Mouse (Mus musculus) heart, adult 9 months (tissue): ENCODE measurements around the gene CN725425.

Experiments used
- DNase-seq, 2 experiments: peaks; one replicate each; pipeline ENCODE4 v3.0.0; 2022; ENCODE audit warnings: low spot score in 2 of 2

CN725425 gene

GRCm38 (mm10) chr15:91206518-91206917, 7.2 kb downstream of the CN725425 start:
- no peak for DNase-seq

- no peak for DNase-seq
These were observed 38.0 kb downstream of the CN725425 start for GRCm38 (mm10) chr15:91237294-91237693.

GRCm38 (mm10) chr15:91240683-91241335, 41.5 kb downstream of the CN725425 start:
- no peak for DNase-seq

- no peak for DNase-seq
These were observed 51.5 kb downstream of the CN725425 start for GRCm38 (mm10) chr15:91250815-91251214.

GRCm38 (mm10) chr15:91251544-91252408, 52.5 kb downstream of the CN725425 start:
- no peak for DNase-seq

GRCm38 (mm10) chr15:91252956-91253355, 53.7 kb downstream of the CN725425 start:
- DNase-seq = no peak

GRCm38 (mm10) chr15:91255308-91255707, 56.0 kb downstream of the CN725425 start:
- DNase-seq = no peak

- no peak for DNase-seq
These were observed 57.8 kb downstream of the CN725425 start for GRCm38 (mm10) chr15:91257140-91257539.

GRCm38 (mm10) chr15:91260578-91260977, 61.3 kb downstream of the CN725425 start:
- no peak for DNase-seq

GRCm38 (mm10) chr15:91263926-91264325, 64.6 kb downstream of the CN725425 start:
- DNase-seq = no peak

- no peak for DNase-seq
These were observed 69.2 kb downstream of the CN725425 start for GRCm38 (mm10) chr15:91268532-91268931.

GRCm38 (mm10) chr15:91275961-91276360, 76.7 kb downstream of the CN725425 start:
- DNase-seq = no peak

GRCm38 (mm10) chr15:91279571-91279970, 80.3 kb downstream of the CN725425 start:
- no peak for DNase-seq

GRCm38 (mm10) chr15:91281521-91281920, 82.2 kb downstream of the CN725425 start:
- DNase-seq = no peak

- DNase-seq = peak; percentile 51 to 66
These were observed 83.5 kb downstream of the CN725425 start for GRCm38 (mm10) chr15:91282822-91283221.

GRCm38 (mm10) chr15:91283418-91283817, 84.1 kb downstream of the CN725425 start:
- DNase-seq = no peak

GRCm38 (mm10) chr15:91299319-91299835, 100.1 kb downstream of the CN725425 start:
- no peak for DNase-seq

GRCm38 (mm10) chr15:91301366-91301765, 102.1 kb downstream of the CN725425 start:
- peak; percentile 43 to 86 for DNase-seq

GRCm38 (mm10) chr15:91304296-91304852, 105.1 kb downstream of the CN725425 start:
- DNase-seq = no peak
